Mouse (Mus musculus) cerebellum, adult 2 months (tissue): ENCODE data around the gene Elp4.

Experiments
- CTCF ChIP-seq: fragments of 200-500 bp; IDR thresholded peaks from 2 replicates; pipeline ENCODE4 v1.5.1; 2011; ENCODE audit warnings: low read depth, mild to moderate bottlenecking, control low read depth, low read length, moderate library complexity, borderline replicate concordance; ENCODE audit not compliant: insufficient read depth
- POLR2A ChIP-seq: fragments of 200-500 bp; IDR thresholded peaks from 2 replicates; pipeline ENCODE4 v1.6.1; 2011; ENCODE audit warnings: low read length, control low read depth, borderline replicate concordance; ENCODE audit not compliant: insufficient read depth

- TF ChIP-seq CTCF (no peak), POLR2A (no peak)
Measured at GRCm38 (mm10) chr2:105678306-105678705, 226.1 kb downstream of the Elp4 start.
